Mouse (Mus musculus): ENCODE results near the gene Arpc1a.
"Not testable (repeated sequence)": the region's sequence is repeated elsewhere in the genome, so short reads cannot be mapped to it uniquely, and the experiment has no call there.

The Arpc1a gene

DNA sequence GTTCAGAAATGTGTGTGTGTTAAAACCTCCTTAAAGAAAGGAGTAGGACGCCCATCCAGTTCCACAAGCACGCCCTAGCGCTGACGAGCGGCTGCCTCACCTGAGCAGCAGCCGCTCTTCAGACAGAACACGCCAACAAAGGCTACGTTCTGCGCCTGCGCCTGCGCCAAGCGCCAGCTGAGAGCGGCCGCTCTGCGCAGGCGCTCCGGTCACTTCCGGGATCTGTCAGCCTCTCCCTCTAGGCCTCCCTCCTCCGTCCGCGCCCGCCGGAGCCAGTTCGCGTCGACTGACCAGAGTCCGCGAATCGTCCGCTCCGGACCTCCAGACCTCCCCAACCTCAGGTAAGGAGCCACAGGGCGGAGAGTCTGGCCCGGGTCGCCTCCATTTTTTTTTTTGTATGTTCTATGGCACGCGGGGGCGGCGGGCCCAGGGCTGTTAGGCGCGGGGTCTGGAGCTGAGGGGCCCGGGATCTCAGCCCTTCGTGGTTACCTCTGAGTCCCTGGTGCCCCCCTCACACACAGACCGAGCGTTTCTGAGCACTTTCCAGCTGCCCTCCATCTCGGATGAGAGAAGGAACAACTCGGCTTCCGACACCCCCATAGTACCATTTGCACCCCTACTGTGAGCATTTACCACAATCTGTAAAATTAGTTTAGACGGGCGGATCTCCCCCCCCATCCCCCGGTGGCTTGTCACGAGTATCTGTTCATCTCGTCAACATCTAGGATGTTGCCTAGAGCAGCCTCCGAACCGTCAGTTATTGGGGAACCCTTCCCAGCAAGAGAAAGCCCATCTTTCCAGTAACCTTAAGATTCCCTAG, at the start of gene Arpc1a, which contains the start of gene Kpna7:
Gene Arpc1a (plus strand): TSS at position 199 of the 820 bp plus-strand sequence.
Gene Kpna7 (minus strand): TSS at position 399 of the 820 bp plus-strand sequence.
- DNase-seq (ENCODE audit: low spot score) = peak; percentile 97

- peak; percentile 23 for DNase-seq (ENCODE audit: low spot score)
Measured at GRCm38 (mm10) chr5:145041628-145042027, 42.0 kb upstream of the Arpc1a start.

GRCm38 (mm10) chr5:145042690-145043089, 40.9 kb upstream of the Arpc1a start, which contains the start of gene 1700018F24Rik:
TSS of gene 1700018F24Rik (plus strand) at chr5:145042990.
- not testable (repeated sequence) for DNase-seq (ENCODE audit: low spot score)

- DNase-seq (ENCODE audit: low spot score) = not testable (repeated sequence)
Measured at GRCm38 (mm10) chr5:145054187-145054586, 29.4 kb upstream of the Arpc1a start.

DNA sequence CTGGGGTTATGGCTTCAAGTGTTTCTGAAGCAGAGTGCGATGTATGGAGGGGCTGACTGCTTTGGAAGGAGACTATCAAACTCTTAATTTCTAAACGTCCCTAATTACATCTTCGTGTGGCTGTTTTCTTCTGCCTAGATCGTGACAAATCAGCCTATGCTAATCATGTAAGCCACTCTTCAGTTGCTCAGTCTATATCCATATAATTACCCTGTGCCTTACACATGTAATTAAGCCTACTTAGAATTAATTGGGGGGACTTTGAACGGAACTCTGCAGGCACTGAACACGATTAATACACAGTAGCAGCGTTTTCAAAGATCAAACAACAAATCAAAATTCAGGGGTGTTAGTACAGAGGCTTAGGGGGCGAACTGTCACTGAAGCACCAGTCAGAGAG, 25.7 kb upstream of the Arpc1a start:
- DNase-seq (ENCODE audit: low spot score) = no peak

GRCm38 (mm10) chr5:145058722-145059121, 24.9 kb upstream of the Arpc1a start:
- DNase-seq (ENCODE audit: low spot score) = peak; percentile 54

- DNase-seq (ENCODE audit: low spot score) = no peak
Measured at GRCm38 (mm10) chr5:145059524-145059923, 24.1 kb upstream of the Arpc1a start.

DNA sequence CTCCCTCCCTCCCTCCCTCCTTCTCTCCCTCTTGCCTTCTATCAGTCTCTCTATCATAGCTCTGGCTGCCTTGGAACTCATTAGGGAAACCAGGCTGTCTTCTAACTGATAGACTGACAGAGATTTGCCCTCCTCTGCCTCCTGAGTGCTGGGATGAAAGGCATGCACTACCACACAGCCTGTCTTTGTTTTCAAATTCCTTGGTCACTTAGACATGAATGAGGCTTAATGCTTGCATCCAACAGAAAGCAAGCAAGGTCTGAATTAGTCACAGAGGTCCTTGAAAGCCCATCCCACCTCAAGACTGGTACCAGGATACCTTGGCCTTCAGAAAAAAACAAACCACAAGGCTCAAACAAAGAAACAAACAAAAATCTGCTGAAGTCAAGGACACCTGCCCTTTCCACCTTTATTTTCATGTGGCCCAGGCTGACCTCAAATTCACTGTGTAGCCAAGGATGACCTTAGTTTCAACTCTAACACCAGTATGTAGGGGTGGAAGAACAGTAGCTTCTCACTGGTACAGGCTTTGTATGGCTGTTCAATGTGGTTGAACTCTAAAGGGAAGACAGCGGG, 18.8 kb upstream of the Arpc1a start:
- no peak for DNase-seq (ENCODE audit: low spot score)

DNA sequence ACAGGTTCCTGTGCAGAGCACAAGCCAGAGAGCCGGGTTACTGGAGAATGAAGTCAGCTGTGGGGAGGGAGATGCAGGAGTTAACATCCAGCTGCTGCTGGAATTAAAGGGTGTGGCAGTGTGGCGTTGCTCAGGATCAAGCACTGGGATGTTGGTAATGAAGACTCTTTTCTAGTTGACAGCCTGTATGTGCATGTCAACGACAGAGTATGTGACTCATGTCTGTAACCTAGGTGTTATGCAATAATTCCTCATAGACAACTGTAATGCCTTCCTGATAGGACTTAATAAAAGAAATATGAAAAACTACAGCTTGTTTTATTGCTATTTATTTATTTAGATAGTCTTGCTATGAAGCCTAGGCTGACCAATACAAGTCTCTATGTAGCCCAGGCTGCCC, 14.8 kb upstream of the Arpc1a start:
- no peak for DNase-seq (ENCODE audit: low spot score)

DNA sequence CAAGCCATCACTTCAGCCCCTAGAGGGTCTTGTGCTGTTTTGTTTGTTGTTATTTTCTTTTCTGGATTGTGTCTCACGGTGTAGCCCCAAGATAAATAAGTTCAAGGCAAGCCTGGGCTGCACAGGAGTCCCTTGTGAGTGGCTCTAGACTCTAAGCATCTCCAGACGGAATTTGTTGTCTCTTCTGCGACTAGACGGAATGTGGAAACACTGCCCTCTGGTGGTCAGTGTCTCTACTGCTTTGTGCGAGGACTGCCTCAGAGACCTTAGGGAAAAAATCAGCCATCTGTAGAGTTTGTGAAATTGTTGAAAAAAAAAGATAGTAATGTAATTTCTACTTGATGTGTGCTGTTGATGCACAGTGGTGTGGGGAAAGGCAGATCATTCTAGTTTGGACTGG, 13.9 kb upstream of the Arpc1a start:
- peak; percentile 90 for DNase-seq (ENCODE audit: low spot score)

DNA sequence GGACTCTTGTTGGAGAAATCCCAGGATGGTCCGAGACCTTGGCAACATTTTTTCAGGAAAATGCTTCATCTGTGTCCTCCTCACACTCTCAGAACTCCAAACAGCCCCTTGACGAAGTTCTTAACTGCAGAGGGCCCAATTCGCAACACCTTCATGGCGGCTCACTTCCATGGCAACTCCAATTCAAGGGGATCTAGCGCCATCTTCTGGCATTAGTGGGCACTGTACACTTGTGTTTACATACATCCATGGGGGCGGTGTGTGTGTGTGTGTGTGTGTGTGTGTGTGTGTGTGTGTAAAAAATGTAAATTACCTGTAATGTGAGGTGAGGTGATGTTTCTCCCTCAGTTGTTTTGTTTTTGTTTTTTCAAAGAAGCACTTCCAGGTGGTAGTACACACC, 12.3 kb upstream of the Arpc1a start:
- peak; percentile 19 for DNase-seq (ENCODE audit: low spot score)

- DNase-seq (ENCODE audit: low spot score) = no peak
Measured at GRCm38 (mm10) chr5:145075081-145075480, 8.5 kb upstream of the Arpc1a start.

DNA sequence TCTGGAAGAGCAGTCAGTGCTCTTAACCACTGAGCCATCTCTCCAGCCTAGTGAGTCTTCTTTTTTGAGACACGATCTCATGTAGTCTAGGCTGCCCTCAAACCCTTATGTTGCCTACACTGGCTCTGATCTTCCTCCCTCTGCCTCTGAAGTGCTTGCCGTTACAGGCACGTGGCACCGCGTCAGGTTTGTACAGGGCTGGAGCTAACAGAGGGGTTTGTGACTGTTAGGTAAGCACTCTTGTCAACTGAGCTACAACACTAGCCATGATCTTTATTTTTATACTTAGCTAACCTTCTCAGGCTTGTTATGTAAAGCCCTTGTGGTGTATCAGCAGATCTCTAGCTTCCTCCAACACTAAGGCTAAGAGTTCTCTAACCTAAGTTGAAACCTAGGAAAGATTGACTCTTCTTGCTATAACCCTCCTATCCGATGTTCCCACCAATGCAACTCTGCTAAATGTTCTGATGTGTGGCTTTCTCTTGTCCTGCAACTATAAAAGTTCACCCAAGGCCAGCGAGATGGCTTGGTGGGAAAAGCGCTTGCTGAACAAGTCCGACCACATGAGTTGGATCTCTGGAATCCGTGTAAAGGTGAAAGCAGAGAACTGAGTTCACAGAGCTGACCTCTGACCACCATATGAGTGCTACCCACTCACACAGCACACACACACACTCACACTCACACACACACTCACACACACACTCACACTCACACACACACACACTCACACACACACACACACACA, 1.6 kb upstream of the Arpc1a start:
- DNase-seq (ENCODE audit: low spot score) = no peak

DNA sequence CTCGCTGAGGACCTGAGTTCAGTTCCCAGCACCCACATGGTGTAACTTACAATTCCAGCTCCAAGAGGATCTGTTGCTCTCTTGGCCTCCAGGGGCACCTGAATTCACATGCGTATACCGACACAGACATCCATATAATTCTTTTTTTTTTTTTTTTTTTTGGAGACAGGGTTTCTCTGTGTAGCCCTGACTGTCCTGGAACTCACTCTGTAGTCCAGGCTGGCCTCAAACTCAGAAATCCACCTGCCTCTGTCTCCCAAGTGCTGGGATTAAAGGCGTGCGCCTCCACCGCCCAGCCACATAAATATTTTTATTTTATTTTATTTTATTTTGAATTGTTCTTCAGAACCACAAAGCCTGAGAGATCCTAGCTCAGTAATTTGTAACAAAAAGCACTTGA, 429 bp upstream of the Arpc1a start:
- not testable (repeated sequence) for DNase-seq (ENCODE audit: low spot score)

DNA sequence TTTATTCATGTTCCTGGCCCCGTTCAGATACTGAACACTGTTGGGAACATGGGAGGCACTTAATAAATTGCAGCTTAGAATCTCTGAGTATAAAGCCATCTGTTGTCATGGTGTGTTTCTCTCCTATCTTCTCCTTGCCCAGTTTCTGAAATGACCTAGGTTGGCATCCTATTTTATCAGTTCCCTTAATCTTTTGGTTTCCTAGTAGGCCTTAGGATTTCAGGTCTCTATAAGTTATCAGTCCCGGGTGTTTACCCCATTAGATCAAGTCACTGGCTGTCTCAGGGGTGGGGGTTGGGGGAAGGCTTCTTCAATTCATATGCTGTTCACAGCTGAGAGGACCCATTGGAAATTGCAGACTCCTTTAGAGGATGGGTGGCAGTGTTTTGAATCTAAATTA, 1.2 kb downstream of the Arpc1a start:
- DNase-seq (ENCODE audit: low spot score) = no peak

DNA sequence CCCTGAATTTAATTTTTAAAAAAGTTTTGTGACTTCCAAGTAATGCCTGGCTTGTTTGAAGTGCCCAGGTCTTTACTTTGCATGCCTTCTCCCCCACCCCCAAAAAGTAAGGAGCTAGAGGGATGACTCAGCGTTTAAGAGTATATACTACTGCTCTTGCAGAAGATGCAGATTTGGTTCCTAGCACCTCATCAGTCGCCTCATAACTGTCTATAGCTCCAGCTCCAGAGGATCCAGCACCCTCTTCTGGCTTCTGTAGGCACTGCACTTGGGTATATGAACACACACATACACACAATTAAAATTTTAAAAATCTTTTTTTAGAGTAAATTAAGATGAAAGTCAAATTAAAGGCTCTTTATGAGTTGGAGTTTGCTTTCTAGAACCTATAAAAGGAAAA, 4.6 kb downstream of the Arpc1a start:
- DNase-seq (ENCODE audit: low spot score) = no peak

DNA sequence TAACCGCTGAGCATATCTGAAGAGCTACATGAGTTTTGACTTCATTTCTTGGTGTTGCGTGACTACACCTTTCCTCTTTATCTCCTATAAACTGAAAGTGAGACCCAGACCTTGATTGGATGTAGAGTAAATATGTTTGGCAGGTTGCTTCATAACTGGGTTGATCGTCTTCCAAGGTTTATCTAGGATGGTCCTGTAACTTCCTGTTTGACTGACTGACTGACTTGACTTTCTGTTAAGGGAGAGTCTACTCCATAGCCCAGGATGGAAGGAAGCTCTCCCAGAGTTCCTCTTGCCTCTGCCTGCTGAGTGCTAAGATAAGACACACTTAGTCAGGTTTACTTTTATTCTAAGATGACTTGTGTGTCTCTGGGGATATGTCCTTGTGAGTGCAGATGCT, 6.2 kb downstream of the Arpc1a start:
- DNase-seq (ENCODE audit: low spot score) = no peak

DNA sequence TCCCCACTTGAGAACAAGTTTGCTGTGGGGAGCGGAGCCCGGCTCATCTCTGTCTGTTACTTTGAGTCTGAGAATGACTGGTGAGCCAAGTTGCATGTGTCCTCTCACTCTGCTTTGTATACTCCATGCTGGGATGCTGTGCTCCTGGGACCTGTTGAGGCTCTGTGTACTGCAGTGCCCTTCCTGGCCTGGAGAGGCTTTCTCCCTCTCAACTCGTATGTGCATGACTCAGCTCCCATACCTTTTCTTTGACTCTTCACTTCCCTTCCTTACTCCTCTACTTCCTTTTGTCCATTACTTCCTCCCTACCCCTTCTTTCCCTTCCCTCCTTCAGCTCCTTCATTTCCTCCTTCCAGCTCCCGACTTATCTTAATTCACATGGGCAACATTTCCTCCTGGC, 12.6 kb downstream of the Arpc1a start:
- no peak for DNase-seq (ENCODE audit: low spot score)

GRCm38 (mm10) chr5:145098340-145098821, 14.8 kb downstream of the Arpc1a start:
- DNase-seq (ENCODE audit: low spot score) = no peak

DNA sequence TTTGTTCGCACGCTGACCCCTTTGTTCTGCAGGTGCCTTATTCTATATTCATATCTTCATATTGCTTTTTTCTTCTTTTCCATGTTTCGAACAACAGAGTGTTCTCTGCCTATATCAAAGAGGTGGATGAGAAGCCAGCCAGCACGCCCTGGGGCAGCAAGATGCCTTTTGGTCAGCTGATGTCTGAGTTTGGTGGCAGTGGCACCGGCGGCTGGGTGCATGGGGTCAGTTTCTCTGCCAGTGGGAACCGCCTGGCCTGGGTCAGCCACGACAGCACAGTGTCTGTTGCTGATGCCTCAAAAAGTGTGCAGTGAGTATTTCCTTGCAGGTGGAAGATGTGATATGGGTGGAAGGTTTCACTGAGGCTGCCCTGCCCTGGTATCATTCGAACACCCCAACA, 17.3 kb downstream of the Arpc1a start:
- no peak for DNase-seq (ENCODE audit: low spot score)

GRCm38 (mm10) chr5:145101451-145101850, 17.8 kb downstream of the Arpc1a start:
- not testable (repeated sequence) for DNase-seq (ENCODE audit: low spot score)

DNA sequence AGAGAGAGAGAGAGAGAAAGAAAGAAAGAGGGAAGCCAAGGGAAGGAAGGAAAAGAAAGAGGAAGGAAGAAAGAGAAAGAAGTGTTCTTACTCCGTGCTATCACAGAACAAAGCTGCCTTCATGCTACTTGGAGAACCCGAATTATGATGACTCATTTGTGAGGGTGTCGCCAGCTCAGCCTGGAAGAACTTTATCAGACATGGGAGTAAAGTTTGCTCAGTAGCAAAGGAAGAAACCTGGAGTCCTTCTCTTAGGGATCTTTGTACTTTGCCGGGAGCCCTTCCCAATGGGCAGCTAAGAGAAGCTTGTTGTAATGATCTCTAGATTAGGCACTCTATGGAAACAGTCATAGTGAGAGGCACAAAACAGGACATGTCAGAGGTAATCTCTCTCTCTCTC, 19.1 kb downstream of the Arpc1a start:
- DNase-seq (ENCODE audit: low spot score) = no peak

DNA sequence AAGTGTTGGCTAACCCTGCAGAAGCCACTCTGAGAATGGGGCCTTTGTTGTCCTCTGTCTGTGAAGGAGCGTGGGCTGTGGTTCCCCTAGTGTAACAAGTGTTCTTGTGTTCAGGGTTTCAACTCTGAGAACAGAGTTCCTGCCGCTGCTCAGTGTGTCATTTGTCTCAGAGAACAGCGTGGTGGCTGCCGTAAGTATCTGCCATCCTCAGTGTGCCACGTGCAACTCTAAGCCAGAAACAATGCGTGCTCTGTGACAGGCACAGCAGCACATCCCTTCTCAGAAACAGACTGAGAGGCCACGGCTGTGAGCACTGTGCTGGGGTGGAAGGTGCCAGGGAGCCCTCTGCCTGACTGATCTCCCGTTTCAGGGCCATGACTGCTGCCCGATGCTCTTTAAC, 20.7 kb downstream of the Arpc1a start:
- DNase-seq (ENCODE audit: low spot score) = no peak

Measured in retina, embryonic 14.5 days (tissue).